Mouse (Mus musculus) hindbrain, postnatal 0 days (tissue): ENCODE measurements at regions not wholly inside any gene's neighbourhood (a gene's known extent, or its start where the extent isn't known, plus 50 kb on each side); places are given as distances from the start of the nearest gene placed in this dataset.

Source experiments
- ATAC-seq: fragments of 200-750 bp; cut with Nextera tagmentation; 2 replicates; pipeline ENCODE4 v1.8.0; 2017; ENCODE audit warnings: mild to moderate bottlenecking, moderate TSS enrichment, moderate library complexity
- DNase-seq: peaks from one replicate; pipeline ENCODE4 v3.0.0-alpha.2; 2015; ENCODE audit warnings: low spot score
- H3K27ac ChIP-seq: fragments of 300-500 bp; sonication (generic); 2 replicates; pipeline ENCODE4 v1.5.1; 2014; ENCODE audit warnings: mild to moderate bottlenecking
- H3K27me3 ChIP-seq: fragments of 300-500 bp; sonication (generic); 2 replicates; pipeline ENCODE4 v1.6.1; 2014; ENCODE audit warnings: low read length, mixed read lengths; ENCODE audit not compliant: insufficient read depth
- H3K36me3 ChIP-seq: fragments of 300-500 bp; sonication (generic); 2 replicates; pipeline ENCODE4 v1.6.1; 2014; ENCODE audit warnings: low read length, mixed read lengths; ENCODE audit not compliant: insufficient read depth
- H3K4me1 ChIP-seq: fragments of 300-500 bp; sonication (generic); 2 replicates; pipeline ENCODE4 v1.6.1; 2014; ENCODE audit warnings: antibody characterized with exemption, low read length, mixed read lengths; ENCODE audit not compliant: insufficient read depth
- H3K4me2 ChIP-seq: fragments of 300-500 bp; sonication (generic); 2 replicates; pipeline ENCODE4 v1.6.1; 2014; ENCODE audit warnings: low read depth, mild to moderate bottlenecking, low read length, moderate library complexity, mixed read lengths
- H3K4me3 ChIP-seq: fragments of 300-500 bp; sonication (generic); 2 replicates; pipeline ENCODE4 v1.5.1; 2014; ENCODE audit warnings: low read length
- H3K9ac ChIP-seq: fragments of 300-500 bp; sonication (generic); replicated peaks from 2 replicates; pipeline ENCODE4 v1.6.1; 2014; ENCODE audit warnings: mild to moderate bottlenecking, low read length, moderate library complexity, mixed read lengths
- H3K9me3 ChIP-seq: fragments of 300-500 bp; sonication (generic); 2 replicates; pipeline ENCODE4 v1.6.1; 2016; ENCODE audit warnings: low read length, mixed read lengths
- CTCF ChIP-seq: IDR thresholded peaks from 2 replicates; pipeline ENCODE4 v1.5.1; 2016; ENCODE audit warnings: antibody characterized with exemption, control low read depth, low read depth
- WGBS: fragments of 180-500 bp; shearing (Covaris S2); extraction: QIAGEN DNeasy Blood & Tissue Kit; methylation state at CpG from one replicate; pipeline ENCODE4 v1.1.7; 2014; 5-methylcytosine and 5-hydroxymethylcytosine counted together

GRCm38 (mm10) chr14:13732731-13733697 is 62.3 kb downstream of the Sntn start:
- no peak for TF ChIP-seq CTCF
- no peaks in the 10 kb centered on the region for H3K9me3 ChIP-seq
- no peak overlapping the region for H3K9ac ChIP-seq
- DNase-seq, result peak; percentile 71
- no peak overlapping the region for H3K4me3 ChIP-seq
- 36% methylated on average over 8 of the region's 8 CpGs for WGBS
- no peak overlapping the region for H3K27ac ChIP-seq
- H3K4me2 ChIP-seq, result no peak overlapping the region
- ATAC-seq, result no peak
- H3K36me3 ChIP-seq, result no peaks in the 10 kb centered on the region
- H3K4me1 ChIP-seq, result no peaks in the 10 kb centered on the region
- no peaks in the 10 kb centered on the region for H3K27me3 ChIP-seq
